Mouse (Mus musculus) gastrocnemius, postnatal 14 days (tissue): ENCODE measurements at regions not wholly inside any gene's neighbourhood (a gene's known extent, or its start where the extent isn't known, plus 50 kb on each side); places are given as distances from the start of the nearest gene placed in this dataset.

Experiments used
- DNase-seq: peaks from one replicate; pipeline ENCODE4 v3.0.0; 2021; ENCODE audit warnings: mixed read lengths
- intact Hi-C: fragments of 180-260 bp; cut with DNase I; formaldehyde crosslinking; loops from one replicate; pipeline ENCODE4 v1.15.1; 2025; ENCODE audit warnings: low total_unique reads

GRCm38 (mm10) chr2:168343705-168344104 lies 62.2 kb upstream of the Kcng1 start:
- DNase-seq, result no peak
- intact Hi-C loops, result no loop called here

DNA sequence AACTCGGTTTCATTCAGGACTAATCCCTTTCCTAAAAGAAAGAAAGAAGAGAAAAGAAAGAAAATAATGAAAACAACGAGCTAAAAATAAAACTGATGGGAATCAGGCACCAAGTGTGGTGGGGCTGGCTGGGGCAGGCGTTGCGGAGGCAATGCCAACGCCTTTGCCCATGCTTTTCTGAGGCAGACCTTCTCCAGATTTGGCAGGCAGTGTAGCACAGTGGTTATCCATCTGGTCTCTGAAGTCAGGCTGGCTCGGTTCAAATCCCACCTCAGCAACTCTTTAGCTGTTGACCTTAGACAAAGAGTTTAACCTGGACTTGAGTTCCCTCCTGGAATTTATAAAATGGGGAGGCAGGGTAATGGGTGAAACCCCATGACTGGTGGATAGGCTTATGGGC lies 57.3 kb upstream of the Kcng1 start:
- intact Hi-C loops, result no loop called here
- no peak for DNase-seq

- intact Hi-C loops, result no loop called here
- DNase-seq, result no peak
Measured at GRCm38 (mm10) chr2:168338382-168338781, 56.8 kb upstream of the Kcng1 start.

DNA sequence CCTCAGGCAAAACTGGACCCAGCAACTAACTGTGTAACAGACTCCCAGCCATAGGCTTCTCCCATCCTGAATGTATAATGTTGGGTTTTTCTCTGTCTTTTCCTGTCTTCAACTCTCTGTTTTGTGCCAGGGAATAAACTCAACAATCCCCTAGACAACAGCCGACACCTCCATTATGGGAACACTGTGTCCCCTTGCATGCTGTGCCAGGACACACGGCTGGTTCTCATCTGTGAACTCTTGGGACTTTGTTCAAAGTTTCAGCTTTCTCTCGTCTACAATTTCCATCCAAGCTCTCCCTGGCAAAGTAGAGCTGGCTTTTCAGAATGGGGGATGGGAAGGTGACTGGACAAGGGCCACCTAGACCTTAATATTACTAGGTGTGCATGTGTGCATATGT lies 56.1 kb upstream of the Kcng1 start:
- DNase-seq, result no peak
- intact Hi-C loops, result no loop called here

DNA sequence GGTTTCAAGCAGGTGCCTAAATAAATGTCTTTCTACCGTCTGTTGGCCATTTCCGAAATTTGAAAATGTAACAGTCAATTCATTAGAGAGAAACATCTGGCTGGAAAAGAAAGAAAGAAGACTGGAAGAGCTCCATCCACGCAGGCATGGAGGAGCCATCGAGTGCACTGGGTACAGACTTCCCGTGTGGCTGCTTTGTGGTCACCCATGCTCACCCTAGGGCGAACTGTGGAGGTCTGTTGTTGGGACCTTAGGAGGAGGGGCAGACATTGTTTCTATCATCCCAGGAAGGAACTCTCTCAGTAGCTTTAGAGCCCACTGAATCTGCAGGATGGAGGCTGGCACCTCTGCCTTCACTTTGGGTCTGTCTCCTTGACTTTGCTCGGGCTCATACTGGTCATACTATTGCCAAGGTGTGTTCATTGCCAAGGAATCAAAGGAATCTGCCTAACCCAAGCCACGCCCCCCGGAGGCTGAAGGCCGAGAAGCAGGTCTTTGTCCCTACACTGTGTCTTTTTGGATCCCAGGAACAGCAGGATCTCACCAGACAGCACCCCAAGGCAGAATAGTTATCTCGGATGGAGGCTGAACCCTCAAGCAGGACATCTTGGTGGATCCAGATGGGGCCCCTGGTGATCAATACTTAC lies 54.3 kb upstream of the Kcng1 start:
- intact Hi-C loops, result no loop called here
- DNase-seq, result no peak

DNA sequence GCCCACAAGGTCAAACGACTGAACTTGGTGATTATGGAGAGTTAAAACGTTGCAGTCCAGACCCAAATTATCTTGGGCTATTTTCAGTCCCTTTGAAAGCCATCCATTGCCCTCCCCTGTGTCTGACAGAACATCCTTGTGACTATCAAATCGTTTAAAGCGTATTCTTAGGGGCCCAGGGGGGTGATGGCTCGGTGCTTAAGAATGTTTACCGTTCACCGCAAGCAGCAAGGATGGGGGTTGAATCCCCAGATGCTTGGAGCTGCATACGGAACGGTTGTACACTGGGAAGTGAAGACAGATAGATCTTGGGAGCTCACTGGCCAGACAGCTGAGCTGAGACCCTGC lies 52.7 kb upstream of the Kcng1 start:
- DNase-seq, result no peak
- intact Hi-C loops, result no loop called here

GRCm38 (mm10) chr2:168333552-168334240 lies 52.2 kb upstream of the Kcng1 start:
- DNase-seq, result no peak
- intact Hi-C loops, result no loop called here

- no peak for DNase-seq
- intact Hi-C loops, result no loop called here
Measured at GRCm38 (mm10) chr2:168332972-168333371, 51.4 kb upstream of the Kcng1 start.
